Mouse (Mus musculus): ENCODE measurements around the gene Gm11444. TPM values are rescaled to one million over a fixed set of nuclear protein-coding genes. Genes with fewer than 3 reads are reported as not detected.

Gene Gm11444
- not detected for total RNA-seq (2023)

DNA sequence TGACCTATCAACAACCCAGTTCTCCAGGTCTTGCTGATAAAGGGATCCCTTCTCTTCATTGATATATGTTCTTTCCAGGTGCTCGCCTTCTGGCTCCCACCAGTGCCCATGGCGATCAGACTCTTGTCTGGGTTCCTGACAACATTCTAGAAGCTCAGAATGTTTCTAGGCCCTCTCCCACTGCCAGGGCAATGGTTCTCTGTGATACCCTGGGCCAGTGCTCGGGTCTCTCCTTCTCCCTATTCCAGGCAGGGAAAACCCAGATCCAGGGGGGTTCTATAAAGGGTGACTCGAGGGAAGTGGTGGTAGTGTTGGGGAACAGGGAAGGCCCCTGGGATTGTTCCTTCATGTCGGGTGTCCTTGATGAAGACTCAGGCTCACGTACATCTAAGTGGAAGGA, at the start of gene Gm11444:
Gene Gm11444, minus strand, starts transcription at position 101 of the 400 bp plus-strand sequence.

GRCm38 (mm10) chr11:85885665-85886428, 35.7 kb upstream of the Gm11444 start, which contains the start of gene Tbx4:
Gene Tbx4, plus strand, starts transcription at chr11:85886422.

DNA sequence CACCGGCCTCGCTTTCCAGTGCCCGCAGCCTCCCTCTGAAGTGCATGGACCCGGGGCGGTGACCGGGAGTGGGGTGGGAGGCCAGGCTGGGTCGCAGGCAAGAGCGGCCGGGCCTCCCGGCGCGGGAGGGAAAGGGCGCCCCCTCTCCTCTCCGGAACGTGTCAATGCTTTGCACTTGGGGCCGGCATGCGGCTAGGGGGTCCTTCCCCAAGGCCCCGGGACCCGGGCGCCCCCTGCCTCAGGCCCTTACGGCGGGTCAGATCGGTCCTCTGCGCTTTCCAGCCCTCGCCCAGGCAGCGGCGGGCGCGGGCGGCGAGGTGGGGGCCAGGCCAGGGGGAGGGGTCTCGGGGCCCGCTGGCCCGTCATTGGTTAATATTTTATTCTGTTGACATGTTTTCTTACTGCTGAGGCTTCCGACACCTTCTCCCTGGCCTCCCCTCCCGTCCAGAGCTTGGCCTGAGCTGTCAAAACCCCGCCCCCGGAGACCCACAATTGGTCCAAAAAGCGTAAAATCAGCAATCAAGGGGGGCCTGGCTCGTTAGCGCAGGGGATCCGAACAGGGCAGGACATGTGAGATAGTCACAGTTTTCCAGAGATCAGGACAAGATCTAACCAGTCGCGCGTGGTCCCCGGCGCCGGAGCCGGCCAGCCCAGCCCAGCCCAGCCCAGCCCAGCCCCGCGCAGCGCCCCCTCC, 17.8 kb downstream of the Gm11444 start, which contains the start of gene Tbx2:
Gene Tbx2, plus strand, starts transcription at position 321 of the 694 bp plus-strand sequence.

Other genes starting within 250 kb of the Gm11444 start
- 1.5 TPM for gene Tbx2, start 17.8 kb downstream of the Gm11444 start, total RNA-seq (2023)
- gene Tbx4, start 36.1 kb upstream of the Gm11444 start, total RNA-seq (2023): not detected

Data from CD8-positive naive resting alpha-beta T cell, adult 57 days (primary cell).